Mouse (Mus musculus) G1E (cell line): Measurements from ENCODE around the gene Naif1.

ENCODE experiments used
- CTCF ChIP-seq: IDR thresholded peaks from 2 replicates; pipeline ENCODE4 v1.5.1; 2012; ENCODE audit warnings: low read depth, low read length, inconsistent platforms, mixed read lengths
- POLR2AphosphoS5 ChIP-seq: IDR thresholded peaks from 2 replicates; pipeline ENCODE4 v1.6.1; 2012; ENCODE audit warnings: low read depth, low read length, inconsistent platforms; ENCODE audit not compliant: insufficient replicate concordance
- TAL1 ChIP-seq: conservative IDR thresholded peaks from 2 replicates; pipeline ENCODE4 v1.6.1; 2012; ENCODE audit warnings: low read depth, low read length, inconsistent platforms, mixed read lengths

DNA sequence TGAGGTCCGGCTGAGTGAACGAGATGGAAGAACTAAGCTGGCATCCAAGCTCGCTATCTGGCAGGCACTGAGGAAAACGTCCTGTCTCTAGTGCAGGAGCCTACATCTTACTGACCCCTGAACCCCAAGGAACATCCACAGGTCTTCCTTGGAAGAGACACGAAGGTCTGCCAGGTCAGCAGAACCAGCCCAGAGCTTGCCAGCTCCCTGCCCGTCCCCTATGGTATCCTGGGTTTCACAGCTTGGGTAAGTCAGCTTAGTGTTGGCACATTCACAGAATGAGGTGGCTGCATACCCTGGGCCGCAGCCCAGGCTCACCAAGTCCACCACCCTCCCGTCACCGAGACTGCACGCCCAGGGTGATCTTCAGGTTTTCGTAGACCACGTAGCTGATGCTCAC lies 34.5 kb upstream of the Naif1 start:
- no peak for TF ChIP-seq POLR2AphosphoS5
- no peak for TF ChIP-seq TAL1
- TF ChIP-seq CTCF = no peak
